Mouse (Mus musculus) heart, postnatal 0 days (tissue): ENCODE measurements around the gene Crlf1.

ENCODE experiments used
- CTCF ChIP-seq: IDR thresholded peaks from 2 replicates; pipeline ENCODE4 v1.5.1; 2016; ENCODE audit warnings: antibody characterized with exemption, control low read depth, low read depth
- EP300 ChIP-seq: IDR thresholded peaks from 2 replicates; pipeline ENCODE4 v1.6.1; 2016; ENCODE audit warnings: antibody characterized with exemption, low read depth

GRCm38 (mm10) chr8:70457882-70458281 is 35.1 kb upstream of the Crlf1 start:
- TF ChIP-seq CTCF, result no peak
- no peak for TF ChIP-seq EP300
